Mouse (Mus musculus) C2C12 (cell line): ENCODE measurements around the gene Klf9. TPM values are rescaled to one million over a fixed set of nuclear protein-coding genes. Genes with fewer than 3 reads are reported as not detected.

Source experiments
- H3K27me3 ChIP-seq: one replicate; pipeline ENCODE4 v1.6.1; 2011; ENCODE audit not compliant: control insufficient read depth, insufficient read depth, insufficient read length
- H3K36me3 ChIP-seq: one replicate; pipeline ENCODE4 v1.6.1; 2011; ENCODE audit not compliant: control insufficient read depth, insufficient read depth
- H3K4me3 ChIP-seq: one replicate; pipeline ENCODE4 v1.5.1; 2011; ENCODE audit warnings: mild to moderate bottlenecking, control low read depth; ENCODE audit not compliant: poor library complexity, insufficient read depth, severe bottlenecking
- H3K79me2 ChIP-seq: one replicate; pipeline ENCODE4 v1.6.1; 2011; ENCODE audit not compliant: control insufficient read depth, insufficient read depth
- H3K79me3 ChIP-seq: one replicate; pipeline ENCODE4 v1.6.1; 2011; ENCODE audit warnings: low read depth, control low read depth
- H3ac ChIP-seq: one replicate; pipeline ENCODE3; 2011; ENCODE audit warnings: low read depth; ENCODE audit not compliant: control insufficient read depth, insufficient read length
- CEBPB ChIP-seq: IDR thresholded peaks from one replicate; pipeline ENCODE4 v1.6.1; 2011; ENCODE audit warnings: low read depth, mild to moderate bottlenecking, control low read depth, moderate library complexity
- CTCF ChIP-seq: IDR thresholded peaks from one replicate; pipeline ENCODE4 v1.5.1; 2011; ENCODE audit not compliant: control insufficient read depth, insufficient read depth, insufficient read length
- FOSL1 ChIP-seq: IDR thresholded peaks from one replicate; pipeline ENCODE4 v1.8.0; 2011; ENCODE audit warnings: mild to moderate bottlenecking, low read length; ENCODE audit not compliant: poor library complexity, insufficient read depth, severe bottlenecking
- MAX ChIP-seq: IDR thresholded peaks from one replicate; pipeline ENCODE4 v1.6.1; 2011; ENCODE audit warnings: mild to moderate bottlenecking, control low read depth
- MYOD1 ChIP-seq: IDR thresholded peaks from one replicate; pipeline ENCODE4 v1.6.1; 2011; ENCODE audit warnings: low read depth; ENCODE audit not compliant: control insufficient read depth, insufficient read length
- MYOG ChIP-seq: IDR thresholded peaks from one replicate; pipeline ENCODE4 v1.6.1; 2011; ENCODE audit not compliant: control insufficient read depth, insufficient read length; ENCODE audit errors: extremely low read depth
- USF1 ChIP-seq: IDR thresholded peaks from one replicate; pipeline ENCODE4 v1.6.1; 2011; ENCODE audit warnings: low read depth, mild to moderate bottlenecking, control low read depth, moderate library complexity
- polyA plus RNA-seq: library from polyadenylated mRNA; unstranded; fragments of >200 nt; fragmentation: generic; extraction: Trizol; gene quantifications from one replicate; pipeline ENCODE4 v1.2.1, GENCODE M21; 2012; ENCODE audit warnings: missing spikeins

Gene Klf9
- polyA plus RNA-seq, 1 experiment = 2.5 TPM

DNA sequence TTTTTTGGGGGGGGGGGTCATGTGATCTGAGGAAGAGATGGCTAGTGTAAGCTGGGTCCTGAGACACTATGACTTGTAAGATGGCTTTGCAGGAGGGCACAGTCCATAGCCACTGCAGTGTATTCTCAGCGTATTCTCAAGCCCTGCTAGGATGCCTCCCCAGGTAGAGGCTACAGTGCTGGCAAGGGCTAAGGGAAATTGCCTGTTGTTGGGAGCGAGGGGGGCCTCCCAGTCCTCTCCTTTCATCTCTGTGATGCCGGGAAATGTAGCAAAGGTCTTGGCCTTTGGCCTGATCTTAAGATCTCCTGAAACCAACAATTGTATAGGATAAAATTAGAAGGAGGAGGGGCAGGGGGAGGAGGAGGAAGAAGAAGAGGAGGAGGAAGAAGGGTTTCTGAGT is 22.3 kb downstream of the Klf9 start:
- no peaks in the 10 kb centered on the region for H3K27me3 ChIP-seq
- H3ac ChIP-seq = no peak overlapping the region
- H3K79me3 ChIP-seq = no peaks in the 10 kb centered on the region
- TF ChIP-seq MYOD1 (no peak), MYOG (no peak), USF1 (no peak), FOSL1 (no peak)
- no peaks in the 10 kb centered on the region for H3K36me3 ChIP-seq
- no peak overlapping the region for H3K4me3 ChIP-seq
- H3K79me2 ChIP-seq = no peaks in the 10 kb centered on the region

DNA sequence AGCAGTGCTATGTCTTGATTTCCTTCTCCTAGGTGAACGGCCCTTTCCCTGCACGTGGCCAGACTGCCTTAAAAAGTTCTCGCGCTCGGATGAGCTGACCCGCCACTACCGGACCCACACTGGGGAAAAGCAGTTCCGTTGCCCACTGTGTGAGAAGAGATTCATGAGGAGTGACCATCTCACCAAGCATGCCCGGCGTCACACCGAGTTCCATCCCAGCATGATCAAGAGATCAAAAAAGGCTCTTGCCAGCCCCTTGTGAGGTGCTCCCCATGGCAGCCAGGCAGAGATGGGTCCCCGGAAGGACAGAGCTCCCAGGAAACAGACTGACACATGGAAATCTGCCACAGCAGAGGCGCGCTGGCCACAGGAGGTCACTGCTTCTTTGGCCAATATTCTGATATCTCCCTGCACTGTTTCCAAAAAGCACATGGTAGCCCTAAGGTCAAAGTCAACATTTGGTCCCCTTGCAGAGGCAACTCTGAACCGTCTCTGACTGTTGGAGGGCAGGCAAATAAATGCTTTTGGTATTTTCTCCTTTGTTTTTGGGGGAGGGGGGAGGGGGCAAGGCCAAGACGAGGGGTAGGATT is 23.7 kb downstream of the Klf9 start:
- TF ChIP-seq USF1 (no peak), MYOD1 (no peak), CEBPB (no peak), MYOG (no peak), CTCF (no peak), FOSL1 (no peak), MAX (no peak)
- H3K79me2 ChIP-seq = no peaks in the 10 kb centered on the region
- no peak overlapping the region for H3ac ChIP-seq
- H3K79me3 ChIP-seq = no peaks in the 10 kb centered on the region
- H3K27me3 ChIP-seq = no peaks in the 10 kb centered on the region
- no peak overlapping the region for H3K4me3 ChIP-seq
- H3K36me3 ChIP-seq = no peaks in the 10 kb centered on the region

DNA sequence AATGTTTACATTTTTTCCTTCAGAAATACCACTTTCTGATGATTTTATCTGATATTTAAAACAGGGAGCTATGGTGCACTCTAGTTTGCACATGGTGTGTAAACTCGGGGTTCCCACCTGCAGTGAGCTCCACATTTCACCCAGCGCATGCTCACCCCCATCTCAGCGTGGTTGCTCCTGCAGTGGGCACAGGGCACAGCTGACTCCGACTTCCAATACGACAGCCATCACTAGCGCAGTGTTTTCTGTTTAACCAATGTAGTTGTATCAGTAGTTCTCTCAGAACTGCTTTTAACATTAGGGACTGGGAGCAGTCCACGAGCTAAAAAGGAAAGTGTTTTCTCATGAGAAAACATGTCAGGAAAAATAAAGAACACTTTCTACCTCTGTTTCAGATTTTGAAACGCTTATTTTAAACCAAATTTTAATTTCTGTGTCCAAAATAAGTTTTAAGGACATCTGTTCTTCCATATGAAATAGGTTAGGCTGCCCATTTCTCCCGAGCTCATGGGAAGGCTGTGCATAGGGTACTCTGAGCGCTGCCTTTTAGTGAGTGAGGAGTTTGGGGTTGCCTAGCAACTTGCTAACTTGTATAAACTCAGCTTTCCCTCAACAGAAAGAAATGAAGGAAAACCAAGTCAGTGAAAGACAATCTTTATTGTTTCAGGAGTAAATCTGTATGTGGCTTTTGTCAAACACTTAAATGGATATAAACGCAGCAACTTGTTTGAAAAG is 25.7 kb downstream of the Klf9 start:
- H3ac ChIP-seq = no peak overlapping the region
- no peaks in the 10 kb centered on the region for H3K79me2 ChIP-seq
- H3K27me3 ChIP-seq = no peaks in the 10 kb centered on the region
- H3K36me3 ChIP-seq = no peaks in the 10 kb centered on the region
- TF ChIP-seq CEBPB (no peak), MAX (no peak), USF1 (no peak)
- H3K4me3 ChIP-seq = no peak overlapping the region
- H3K79me3 ChIP-seq = no peaks in the 10 kb centered on the region

DNA sequence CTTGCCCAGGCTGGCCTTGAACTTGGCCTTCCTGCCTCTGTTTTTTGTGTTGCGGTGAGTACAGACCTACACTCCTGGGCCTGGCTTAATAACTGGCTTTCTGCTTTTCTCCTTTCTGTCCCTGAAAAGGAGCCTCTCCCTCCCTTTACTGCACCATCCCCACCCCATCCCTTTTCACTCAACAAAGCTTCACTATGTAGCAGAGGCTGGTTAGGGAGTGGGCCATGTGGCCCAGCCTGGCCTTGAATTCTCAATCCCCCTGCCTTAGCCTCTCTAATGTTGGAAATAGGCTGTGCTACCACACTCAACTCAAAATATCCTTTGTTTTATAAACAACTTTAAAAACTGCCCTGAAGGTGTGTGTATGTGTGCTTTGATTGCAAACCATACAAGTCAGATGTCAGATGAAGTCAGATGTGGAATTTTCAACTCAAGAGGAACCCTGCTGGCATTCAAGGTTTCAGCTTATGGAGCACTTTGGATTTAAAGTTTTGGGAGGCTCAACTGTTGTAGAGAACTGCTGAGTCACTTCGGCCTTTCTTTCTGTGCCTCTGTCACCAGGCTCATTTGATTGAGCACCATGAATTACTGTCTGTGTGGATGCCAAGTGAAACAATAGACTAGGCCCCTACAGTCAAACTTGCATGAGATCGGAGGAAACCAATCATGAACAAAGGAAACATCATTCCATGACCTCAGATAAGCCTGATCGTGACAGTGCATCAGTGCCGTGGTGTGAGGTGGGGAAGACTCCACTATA is 28.1 kb downstream of the Klf9 start:
- no peaks in the 10 kb centered on the region for H3K27me3 ChIP-seq
- no peaks in the 10 kb centered on the region for H3K79me3 ChIP-seq
- no peak overlapping the region for H3ac ChIP-seq
- H3K4me3 ChIP-seq = no peak overlapping the region
- no peaks in the 10 kb centered on the region for H3K36me3 ChIP-seq
- TF ChIP-seq FOSL1 = no peak
- no peak for TF ChIP-seq MYOG
- no peak for TF ChIP-seq USF1
- TF ChIP-seq CEBPB = no peak
- TF ChIP-seq MYOD1 = no peak
- TF ChIP-seq MAX = no peak
- TF ChIP-seq CTCF = no peak
- H3K79me2 ChIP-seq = no peaks in the 10 kb centered on the region

DNA sequence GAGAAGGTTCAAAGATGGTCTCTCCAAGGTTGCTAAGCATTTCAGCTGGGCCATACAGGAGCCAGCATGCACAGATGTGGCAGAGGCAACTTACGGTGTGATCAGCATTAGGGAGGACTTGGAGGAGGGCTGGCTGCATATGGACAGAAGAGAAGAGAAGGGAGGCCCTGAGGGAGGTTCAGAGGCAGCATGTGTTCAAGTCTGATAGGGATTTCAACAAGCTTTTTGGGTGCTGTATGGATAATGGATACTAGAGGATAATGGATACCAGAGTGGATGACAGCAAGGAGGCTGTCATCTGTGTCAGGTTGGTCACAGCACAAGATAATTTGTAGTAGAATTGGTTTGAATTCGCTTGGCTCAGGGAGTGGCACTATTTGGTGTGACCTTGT is 28.6 kb downstream of the Klf9 start:
- no peaks in the 10 kb centered on the region for H3K27me3 ChIP-seq
- no peaks in the 10 kb centered on the region for H3K36me3 ChIP-seq
- no peak overlapping the region for H3ac ChIP-seq
- H3K79me2 ChIP-seq = no peaks in the 10 kb centered on the region
- no peak overlapping the region for H3K4me3 ChIP-seq
- H3K79me3 ChIP-seq = no peaks in the 10 kb centered on the region
- TF ChIP-seq FOSL1 (no peak), MAX (no peak), CTCF (no peak), CEBPB (no peak), MYOG (no peak), MYOD1 (no peak), USF1 (no peak)

DNA sequence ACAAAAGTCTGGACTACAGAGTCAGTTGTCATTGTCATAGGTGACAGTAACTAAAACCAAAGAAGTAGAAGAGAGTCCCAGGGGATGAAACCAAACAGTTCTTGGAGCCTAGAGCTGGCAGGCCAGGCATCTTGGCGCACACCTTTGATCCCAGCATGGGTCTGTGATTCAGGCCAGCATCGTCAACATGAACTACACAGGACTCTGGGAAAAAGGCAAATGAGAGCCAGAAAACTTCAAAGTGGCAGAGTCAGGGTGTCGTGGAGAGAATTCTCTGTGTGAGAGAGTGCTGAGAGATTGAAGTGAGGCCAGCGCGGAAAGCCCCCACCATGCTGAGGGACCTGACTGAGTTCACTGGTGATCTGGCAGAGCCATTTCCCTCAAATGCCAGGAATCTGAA is 29.4 kb downstream of the Klf9 start:
- H3K27me3 ChIP-seq = no peaks in the 10 kb centered on the region
- H3K79me2 ChIP-seq = no peaks in the 10 kb centered on the region
- no peaks in the 10 kb centered on the region for H3K79me3 ChIP-seq
- H3K36me3 ChIP-seq = no peaks in the 10 kb centered on the region
- TF ChIP-seq MYOD1 = no peak
- TF ChIP-seq CEBPB = no peak
- no peak for TF ChIP-seq MYOG
- TF ChIP-seq USF1 = no peak
- TF ChIP-seq MAX = no peak
- no peak for TF ChIP-seq CTCF
- no peak for TF ChIP-seq FOSL1
- no peak overlapping the region for H3K4me3 ChIP-seq
- H3ac ChIP-seq = no peak overlapping the region
